Mouse (Mus musculus) left cerebral cortex, postnatal 4 days (tissue): Measurements from ENCODE around the gene Zfp866. TPM values are rescaled to one million over a fixed set of nuclear protein-coding genes. Genes with fewer than 3 reads are reported as not detected.

Source experiments
- DNase-seq: peaks from one replicate; pipeline ENCODE4 v3.0.0-alpha.2; 2022
- intact Hi-C: fragments of 180-260 bp; cut with DNase I; formaldehyde crosslinking; loops from one replicate; pipeline ENCODE4 v1.15.1; 2025
- total RNA-seq, 2 experiments: library from RNA; stranded (reverse); gene quantifications; 2 replicates each; pipeline ENCODE4 v1.2.3; 2021

Gene Zfp866
- 10 to 100 TPM; 41.5 to 41.7 TPM for total RNA-seq

DNA sequence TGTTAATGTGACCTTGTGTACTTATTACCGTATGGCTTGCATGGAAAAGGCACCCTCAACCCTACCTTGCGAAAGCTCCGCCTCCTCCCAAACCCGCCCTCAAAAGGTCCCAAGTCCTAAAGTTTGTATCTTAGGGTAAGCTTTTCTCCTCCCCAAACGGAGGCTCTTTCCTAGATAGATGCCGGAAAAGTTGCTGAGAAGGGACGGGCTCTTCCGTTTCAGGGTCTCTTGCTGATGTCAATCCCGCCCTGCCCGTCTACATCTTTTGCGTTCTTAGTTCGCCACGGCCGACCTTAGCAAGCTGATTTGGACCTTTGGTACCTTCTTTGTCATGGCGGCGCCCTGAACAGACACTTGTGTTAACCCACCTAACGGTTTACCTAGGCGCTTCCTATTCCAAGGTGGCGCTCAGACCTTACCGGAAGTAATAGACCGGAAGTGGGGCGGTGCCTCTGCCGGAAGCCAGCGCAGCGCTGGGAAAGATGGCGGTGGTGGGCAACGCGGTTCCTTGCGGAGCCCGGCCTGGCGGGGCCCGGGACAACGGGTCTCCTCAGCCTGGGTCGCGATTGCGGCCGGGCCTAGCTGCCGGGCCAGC is at the start of gene Zfp866, which contains the start of gene Atp13a1:
TSS of gene Zfp866 (minus strand) at position 406 of the 595 bp plus-strand sequence.
TSS of gene Atp13a1 (plus strand) at position 391 of the 595 bp plus-strand sequence.
- intact Hi-C loops, result no loop called here
- DNase-seq, result peak; percentile 88

DNA sequence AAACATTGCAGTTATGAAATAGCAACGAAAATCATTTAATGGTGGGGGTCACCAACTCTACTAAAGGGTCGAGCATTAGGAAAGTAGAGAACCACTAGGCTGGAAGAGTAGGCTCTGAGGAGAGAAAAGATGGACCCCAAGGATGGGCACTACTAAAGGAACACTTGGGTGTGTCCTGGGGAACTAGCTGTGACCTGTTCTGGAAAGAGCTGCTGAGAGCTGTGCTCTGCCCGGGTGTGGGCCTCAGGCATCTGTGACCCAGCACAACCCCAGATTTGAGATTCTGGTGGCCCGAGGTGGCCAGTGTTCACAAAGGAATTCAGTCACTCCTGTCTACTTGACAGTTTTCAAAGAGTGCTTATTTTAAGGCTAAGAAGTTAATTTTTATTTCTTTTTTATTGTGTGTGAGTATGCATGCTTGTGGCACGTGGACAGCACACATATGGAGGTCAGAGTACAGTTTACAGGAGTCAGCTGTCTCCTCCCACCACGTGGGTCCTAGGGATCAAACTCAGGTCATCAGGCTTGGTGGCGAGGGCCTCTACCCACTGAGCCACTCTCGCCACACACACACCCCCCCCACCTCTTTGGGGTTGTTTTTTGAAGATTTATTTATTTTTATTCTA is 46.2 kb upstream of the Zfp866 start:
- no peak for DNase-seq
- intact Hi-C loops, result no loop called here

DNA sequence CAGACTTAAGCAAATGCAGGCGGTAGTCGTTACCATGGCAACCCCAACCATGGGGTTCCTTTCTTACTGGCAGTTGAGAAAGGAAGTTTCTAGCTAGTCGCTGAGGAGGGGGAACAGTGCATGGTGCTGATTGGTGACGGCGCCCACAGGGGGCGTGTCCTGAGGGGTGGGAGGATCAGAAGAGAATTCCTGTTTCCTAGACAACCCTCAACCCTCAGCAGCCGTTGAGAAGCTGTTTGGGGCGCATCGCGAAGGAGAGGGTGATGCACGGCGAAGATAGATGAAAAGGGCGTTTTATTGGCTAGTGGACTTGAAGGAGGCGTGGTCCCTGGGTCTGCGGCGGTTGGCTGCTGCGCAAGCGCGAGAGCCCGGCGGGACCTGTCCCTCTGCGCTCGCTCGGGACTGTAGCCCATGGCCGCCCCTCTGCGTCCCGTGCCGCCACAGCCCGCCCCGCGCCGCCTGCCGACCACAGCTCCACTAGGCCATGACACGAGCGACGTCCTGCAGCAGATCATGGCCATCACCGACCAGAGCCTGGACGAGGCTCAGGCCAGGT is 41.4 kb upstream of the Zfp866 start, which contains the start of gene Pbx4:
TSS of gene Pbx4 (plus strand) at position 194 of the 556 bp plus-strand sequence.
- intact Hi-C loops, result no loop called here

DNA sequence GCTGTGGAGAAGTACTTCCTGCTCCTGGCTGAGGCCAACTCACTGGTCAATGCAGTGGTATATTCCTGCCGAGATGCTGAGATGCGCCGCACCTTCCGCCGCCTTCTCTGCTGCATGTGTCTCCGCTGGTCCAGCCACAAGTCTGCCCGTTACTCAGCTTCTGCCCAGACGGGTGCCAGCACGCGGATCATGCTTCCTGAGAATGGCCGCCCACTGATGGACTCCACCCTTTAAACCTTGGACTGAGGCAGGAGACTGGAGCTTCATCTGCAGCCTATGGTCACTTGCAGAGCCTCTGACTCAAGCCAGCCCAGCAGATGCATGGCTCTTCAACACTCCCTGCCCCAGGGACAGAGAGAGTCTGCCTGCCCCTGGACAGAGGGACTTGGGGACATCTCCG is 35.4 kb upstream of the Zfp866 start:
- no peak for DNase-seq
- intact Hi-C loops, result no loop called here

More for the DNA sequence above, 41.4 kb upstream of the Zfp866 start, which contains the start of gene Pbx4:
- peak; percentile 97 for DNase-seq

DNA sequence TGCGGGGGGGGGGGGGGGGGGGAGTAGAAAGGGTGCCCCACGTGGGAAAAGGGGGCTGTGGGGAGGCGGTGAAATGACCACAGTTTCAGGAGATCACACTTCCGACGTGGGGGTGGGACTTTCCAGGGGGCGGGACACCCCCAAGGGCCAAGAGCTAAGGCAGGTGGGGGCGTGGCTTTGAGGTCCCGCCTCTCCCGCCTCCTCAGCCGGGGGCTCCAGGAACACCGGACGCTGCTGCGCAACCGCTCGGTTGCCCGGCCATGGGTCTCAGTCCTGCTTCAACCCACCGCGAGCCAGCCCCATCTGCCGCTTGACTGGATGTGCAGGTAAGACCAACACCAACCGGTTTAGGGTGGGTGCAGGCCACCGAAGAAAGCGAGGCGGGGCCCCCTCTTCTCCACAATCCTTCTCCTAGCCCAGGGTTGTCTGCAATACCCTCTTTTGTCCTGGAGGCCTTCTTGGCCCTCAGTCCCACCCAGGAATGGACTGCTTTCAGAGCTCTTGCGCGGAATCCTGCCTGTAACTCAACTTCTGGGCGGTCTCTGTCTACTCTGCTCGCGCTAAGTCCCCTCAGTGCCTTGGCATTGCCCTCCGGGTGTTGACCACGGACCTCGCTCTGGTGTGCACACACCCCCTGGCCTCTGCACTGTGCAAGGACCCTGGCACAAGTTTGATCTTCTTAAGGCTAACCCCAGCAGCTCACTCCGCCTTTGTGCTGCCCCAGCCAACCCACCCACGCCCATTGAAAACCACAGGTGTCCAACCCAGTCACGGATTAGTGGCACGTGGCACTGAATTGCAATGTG is 31.6 kb upstream of the Zfp866 start, which contains the start of gene Lpar2:
TSS of gene Lpar2 (plus strand) at position 44 of the 806 bp plus-strand sequence.
- intact Hi-C loops, result no loop called here
- DNase-seq, result peak; percentile 68

DNA sequence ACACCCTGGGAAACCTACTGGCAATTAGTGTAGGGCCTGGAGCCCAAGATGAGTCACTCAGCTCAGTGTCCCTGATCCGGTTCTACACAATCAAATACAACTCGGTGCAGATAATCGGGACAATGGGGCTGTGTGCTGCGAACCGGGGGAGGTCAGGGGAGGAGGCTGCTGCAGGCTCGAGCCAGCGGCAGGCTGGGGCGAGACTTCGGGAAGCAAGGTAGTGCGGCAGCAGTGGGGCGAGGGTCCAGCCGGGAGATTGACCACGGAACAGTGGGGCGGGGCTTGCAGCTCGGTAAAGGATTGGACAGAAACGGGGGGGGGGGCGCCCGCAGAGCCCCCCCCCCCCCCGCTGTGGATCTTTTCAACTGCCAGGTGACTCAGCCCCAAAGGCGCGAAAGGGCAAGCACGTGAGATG is 31.0 kb upstream of the Zfp866 start:
- intact Hi-C loops, result no loop called here
- DNase-seq, result peak; percentile 70

DNA sequence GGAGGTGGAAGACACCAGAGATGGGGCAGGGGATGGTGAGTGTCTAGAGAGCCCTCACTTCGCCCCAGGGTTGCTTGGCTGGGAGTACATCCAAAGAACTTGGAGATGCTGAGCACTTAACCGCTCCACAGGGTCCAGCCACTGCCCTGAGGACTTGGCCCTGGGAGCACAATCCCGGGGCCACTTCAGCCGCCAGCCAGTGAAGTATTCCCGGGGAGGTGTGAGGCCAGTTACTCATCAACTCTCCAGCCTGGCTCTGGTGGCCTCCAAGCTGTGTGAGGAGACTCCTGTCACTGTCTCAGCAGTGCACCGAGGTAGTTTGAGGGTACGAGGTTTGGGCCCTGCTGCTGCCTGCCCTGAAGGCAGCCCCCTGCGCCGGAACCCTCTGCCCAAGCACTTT is 29.5 kb upstream of the Zfp866 start:
- intact Hi-C loops, result no loop called here
- no peak for DNase-seq

DNA sequence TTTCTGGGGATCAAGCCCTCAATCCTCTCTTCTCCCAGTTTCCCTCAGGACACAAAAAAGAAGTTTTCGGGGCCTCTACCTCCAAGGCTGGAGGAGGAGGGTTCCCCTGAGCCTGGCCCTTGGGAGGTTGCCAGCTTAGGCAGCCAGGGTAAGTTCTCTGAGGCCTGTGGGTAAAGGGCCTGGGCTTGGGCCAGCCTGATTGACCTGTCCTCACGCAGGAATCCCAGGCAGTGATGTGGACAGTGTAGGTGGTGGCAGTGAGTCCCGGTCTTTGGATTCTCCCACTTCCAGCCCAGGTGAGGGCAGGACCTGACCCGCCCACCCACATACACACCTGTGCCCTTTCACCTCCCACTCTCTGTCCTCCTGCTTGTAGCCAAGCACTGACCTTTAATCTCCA is 24.4 kb upstream of the Zfp866 start:
- no peak for DNase-seq
- intact Hi-C loops, result no loop called here

DNA sequence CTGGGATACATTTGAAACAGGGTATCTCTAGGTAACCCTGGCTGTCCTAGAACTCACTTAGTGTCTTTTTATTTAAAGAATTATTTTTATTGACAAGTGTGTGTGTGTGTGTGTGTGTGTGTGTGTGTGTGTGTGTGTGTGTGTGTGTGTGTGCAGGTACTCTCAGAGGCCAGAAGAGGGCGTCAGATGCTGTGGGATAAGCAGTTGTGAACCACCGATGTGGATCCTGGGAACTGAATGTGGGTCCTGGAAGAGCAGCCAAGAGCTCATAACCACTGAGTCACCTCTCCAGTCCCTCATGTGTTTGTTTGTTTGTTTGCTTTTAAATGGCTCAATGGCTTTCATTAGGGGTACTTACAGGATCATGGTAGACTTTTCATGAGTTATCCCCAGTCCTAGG is 23.9 kb upstream of the Zfp866 start:
- intact Hi-C loops, result no loop called here
- no peak for DNase-seq

DNA sequence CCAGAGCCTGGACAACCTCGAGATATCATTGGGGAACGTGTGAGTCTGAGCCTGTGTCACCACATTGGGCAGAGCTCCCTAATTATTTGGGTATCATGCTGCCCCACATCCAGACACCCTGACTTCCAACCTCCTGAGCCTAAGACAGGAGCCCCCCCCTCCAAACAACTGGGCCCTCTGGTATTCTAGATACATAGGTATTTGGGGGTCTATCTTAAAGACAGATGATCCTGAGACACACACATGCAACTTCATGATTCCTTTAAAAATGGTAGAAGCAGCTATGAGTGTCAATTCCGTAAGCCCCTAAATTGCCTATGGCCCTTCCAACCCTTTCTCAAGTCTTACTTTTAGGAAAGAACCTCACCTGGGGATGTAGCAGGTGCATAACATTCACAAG is 18.8 kb upstream of the Zfp866 start:
- no peak for DNase-seq
- intact Hi-C loops, result no loop called here

DNA sequence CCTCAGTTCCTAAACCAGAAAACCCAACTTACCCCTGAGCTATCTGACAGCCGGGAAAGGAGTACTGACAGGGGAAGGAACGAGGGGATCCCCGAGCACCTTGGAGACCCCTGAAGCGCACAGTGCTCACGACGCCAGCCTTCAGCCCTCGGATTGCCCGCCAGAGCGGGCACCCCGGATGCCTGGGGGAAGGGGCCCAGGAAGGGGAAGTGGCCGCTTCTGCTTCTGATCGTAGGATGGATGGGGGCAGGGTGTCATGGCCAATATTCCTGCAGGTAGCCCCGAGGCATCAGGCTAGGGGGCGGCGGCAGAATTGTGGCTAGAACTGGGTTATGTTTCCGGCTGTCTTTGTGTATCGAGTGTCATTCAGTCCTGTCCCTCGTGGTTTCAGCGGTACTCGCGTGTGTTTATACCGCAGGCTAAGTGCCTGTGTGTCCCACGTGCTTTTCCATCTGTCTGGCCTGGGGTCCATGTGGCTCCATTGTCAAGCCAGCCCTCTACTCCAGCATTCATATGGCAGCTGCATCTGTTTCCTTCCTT is 18.0 kb upstream of the Zfp866 start:
- intact Hi-C loops, result no loop called here

DNA sequence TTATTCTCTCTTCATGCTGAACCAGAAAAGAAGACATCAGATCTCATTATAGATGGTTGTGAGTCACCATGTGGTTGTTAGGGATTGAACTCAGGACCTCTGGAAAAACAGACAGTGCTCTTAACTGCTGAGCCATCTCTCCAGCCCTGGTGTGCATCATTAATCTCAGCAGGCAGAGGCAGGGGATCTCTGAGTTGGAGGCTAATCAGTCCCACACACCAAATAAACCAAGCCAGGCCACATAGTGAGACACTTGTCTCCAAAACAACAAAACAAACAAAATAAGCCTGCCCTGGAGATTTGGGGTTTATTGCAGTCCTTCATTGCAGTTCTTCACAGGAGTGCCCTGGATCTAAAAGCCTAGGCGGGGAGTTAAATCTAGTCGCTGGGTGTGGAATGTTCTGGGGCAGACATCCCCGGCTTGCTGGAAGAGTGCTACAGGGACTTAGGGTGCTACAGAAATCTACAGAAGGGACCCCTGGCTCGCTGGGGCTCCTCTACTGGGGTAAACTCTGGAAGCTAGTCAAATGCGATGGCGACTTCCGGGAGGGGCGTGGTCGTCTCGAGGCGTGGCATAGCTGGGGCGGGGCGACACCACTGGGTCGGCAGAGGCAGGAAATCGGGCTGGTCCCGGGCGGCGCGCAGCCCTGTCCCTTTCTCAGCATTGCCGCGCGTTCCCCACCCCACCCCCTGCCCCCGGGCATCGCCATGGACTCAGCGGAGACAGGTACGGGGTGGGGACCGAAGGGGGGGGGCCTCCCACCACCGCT is 17.3 kb upstream of the Zfp866 start, which contains the start of gene Gmip:
TSS of gene Gmip (plus strand) at position 586 of the 770 bp plus-strand sequence.
- intact Hi-C loops, result no loop called here
- DNase-seq, result peak; percentile 64

More for the DNA sequence above, 18.0 kb upstream of the Zfp866 start:
- DNase-seq, result no peak

DNA sequence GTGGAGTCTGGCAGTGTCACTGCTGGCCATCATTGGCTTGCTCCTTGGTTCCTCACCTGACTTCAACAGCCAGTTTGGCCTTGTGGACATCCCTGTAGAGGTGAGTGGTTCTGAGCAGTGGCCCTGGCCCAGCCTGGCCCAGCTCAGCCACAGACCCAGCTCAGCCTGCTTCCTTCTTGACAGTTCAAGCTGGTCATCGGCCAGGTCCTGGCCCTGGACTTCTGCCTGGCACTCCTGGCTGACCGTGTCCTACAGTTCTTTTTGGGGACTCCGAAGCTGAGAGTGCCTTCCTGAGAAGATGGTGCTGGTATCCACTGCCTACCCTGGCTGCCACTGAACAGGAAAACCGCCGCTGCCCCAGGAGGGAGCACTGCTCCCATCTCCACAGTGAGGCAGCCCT is 16.3 kb upstream of the Zfp866 start:
- no peak for DNase-seq
- intact Hi-C loops, result no loop called here

DNA sequence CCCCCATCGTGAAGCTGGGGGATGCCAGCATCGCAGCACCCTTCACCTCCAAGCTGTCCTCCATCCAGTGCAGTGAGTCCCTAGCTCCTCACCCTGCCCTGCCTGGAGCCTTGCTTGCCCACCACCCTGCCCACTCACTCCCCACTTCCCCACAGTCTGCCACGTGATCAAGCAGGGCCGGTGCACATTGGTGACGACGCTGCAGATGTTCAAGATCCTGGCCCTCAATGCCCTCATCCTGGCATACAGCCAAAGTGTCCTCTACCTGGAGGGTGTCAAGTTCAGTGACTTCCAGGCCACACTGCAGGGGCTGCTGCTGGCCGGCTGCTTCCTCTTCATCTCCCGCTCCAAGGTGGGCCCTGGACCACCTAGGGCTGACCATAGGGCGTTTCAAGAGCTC is 14.5 kb upstream of the Zfp866 start:
- intact Hi-C loops, result no loop called here
- DNase-seq, result no peak

DNA sequence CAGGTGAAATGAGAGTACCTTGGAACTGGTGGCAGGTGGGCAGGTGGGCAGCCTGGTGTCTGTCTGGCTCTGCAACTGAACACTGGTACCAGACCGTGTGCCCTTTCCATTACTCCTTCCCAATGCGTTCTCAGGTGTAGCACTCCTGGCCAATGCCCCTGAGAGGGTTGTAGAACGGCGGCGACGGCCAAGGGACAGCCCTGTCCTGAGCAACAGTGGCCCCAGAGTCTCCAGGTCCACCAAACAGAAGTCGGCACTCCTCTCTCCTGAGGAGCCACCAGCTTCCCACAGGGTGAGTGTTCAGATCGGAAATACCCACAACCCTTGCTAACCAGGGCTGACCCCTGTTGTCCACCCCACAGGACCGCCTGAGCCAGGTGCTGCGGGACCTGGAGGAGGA is 14.1 kb upstream of the Zfp866 start:
- intact Hi-C loops, result no loop called here
- no peak for DNase-seq

DNA sequence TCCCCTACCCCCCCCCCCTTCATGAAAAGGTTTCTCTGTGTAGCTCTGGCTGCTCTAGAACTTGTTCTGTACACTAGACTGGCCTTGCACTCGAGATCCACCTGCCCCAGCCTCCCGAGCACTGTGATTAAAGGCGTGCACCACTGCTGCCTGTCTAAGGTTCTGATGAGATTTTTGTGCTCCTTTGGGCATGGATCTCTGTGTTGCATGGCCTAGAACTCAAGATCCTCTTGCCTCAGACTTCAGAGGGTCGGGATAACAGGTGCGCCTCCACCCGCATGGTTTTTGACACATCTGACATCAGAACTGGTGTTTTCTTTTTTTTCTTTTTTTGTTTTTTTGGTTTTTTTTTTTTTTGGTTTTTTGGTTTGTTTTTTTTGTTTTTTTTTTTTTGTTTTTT is 13.6 kb upstream of the Zfp866 start:
- DNase-seq, result no peak
- intact Hi-C loops, result no loop called here

DNA sequence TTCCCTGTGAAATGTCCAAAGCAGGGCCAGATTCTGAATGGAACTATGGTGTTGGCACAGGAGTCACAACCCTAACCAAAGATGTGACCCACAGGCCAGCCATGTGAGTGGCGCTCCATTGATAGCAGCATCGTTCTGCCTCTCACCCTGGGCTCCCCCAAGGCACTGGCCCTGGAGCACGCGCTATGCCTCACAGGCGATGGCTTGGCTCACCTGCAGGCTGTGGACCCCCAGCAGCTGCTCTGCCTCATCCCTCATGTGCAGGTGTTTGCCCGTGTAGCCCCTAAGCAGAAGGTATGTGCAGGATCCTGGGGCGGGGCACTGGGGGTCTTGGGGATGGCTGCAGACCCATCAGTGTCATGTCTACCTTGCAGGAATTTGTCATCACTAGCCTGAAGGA is 12.4 kb upstream of the Zfp866 start:
- DNase-seq, result no peak
- intact Hi-C loops, result no loop called here

DNA sequence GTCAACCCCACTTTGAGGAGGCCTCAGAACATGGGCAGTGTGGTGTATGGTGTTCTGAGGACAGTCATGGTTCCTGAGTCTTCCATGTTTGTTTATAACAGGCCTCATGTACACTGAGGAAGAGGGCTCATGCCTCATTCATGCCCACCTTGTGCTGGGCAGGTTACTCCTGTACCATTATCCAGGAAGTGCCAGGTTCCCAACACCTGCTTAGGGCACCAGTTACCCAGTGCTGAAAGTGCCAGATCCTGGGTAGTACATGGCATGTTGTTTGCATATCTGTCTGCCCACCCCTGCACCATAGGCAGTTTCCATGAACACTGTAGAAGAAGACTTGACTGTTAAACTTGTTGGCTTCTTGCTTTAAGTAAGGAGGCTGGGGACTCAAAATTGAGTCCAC is 11.2 kb upstream of the Zfp866 start:
- intact Hi-C loops, result no loop called here
- no peak for DNase-seq

DNA sequence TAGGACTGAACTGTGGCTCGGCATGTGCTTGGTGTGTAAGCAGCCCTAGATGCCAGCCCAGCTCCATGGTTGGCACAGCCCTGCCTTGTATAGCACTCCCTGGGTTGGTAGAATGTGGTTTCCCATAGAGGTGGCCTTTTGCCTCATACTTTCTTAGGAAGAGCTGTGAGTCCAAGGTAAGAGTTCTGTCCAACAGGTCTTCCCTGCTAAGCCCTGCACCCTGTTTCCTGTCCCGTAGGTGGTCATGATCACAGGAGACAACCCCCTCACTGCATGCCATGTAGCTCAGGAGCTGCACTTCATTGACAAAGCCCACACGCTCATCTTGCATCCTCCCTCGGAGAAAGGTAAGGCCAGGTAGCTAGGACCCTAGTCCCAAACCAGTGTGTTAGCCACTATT is 10.8 kb upstream of the Zfp866 start:
- intact Hi-C loops, result no loop called here
- no peak for DNase-seq

DNA sequence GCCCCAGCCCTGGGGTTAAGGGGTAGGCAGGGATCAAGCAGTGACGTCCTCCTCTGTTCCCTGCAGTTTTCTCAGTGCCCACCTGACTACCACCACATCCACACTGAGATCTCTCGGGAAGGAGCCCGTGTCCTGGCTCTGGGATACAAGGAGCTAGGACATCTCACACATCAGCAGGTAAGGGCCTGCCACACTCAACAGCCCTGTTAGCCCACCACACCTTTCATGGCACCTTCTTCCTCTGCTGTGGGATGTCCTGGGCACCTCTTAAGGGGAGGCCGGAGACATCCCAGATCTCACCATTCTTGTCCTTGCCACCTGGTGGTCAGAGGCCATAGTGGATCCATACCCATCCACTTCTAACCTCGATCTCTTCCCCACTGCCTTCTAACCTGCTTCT is 9.0 kb upstream of the Zfp866 start:
- intact Hi-C loops, result no loop called here
- no peak for DNase-seq
